Mouse (Mus musculus) spleen, adult 2 months (tissue): ENCODE data around the gene Eif5a. TPM values are rescaled to one million over a fixed set of nuclear protein-coding genes. Genes with fewer than 3 reads are reported as not detected.

Source experiments
- DNase-seq, 2 experiments: peaks; one replicate each; pipeline versions ENCODE4 v3.0.0 to v3.0.0-alpha.2; 2012 to 2021; ENCODE audit warnings: low spot score in 2 of 2, low read depth in 1 of 2
- H3K27ac ChIP-seq: fragments of 200-500 bp; 2 replicates; pipeline ENCODE4 v1.5.1; 2012; ENCODE audit warnings: low read length, inconsistent platforms; ENCODE audit not compliant: insufficient read depth
- H3K27me3 ChIP-seq: fragments of 200-500 bp; 2 replicates; pipeline ENCODE4 v1.6.1; 2012; ENCODE audit warnings: mild to moderate bottlenecking, moderate library complexity, low read length, inconsistent platforms; ENCODE audit not compliant: control insufficient read depth, insufficient read depth
- H3K36me3 ChIP-seq: fragments of 200-500 bp; 2 replicates; pipeline ENCODE4 v1.6.1; 2012; ENCODE audit warnings: mild to moderate bottlenecking, low read length, inconsistent platforms; ENCODE audit not compliant: control insufficient read depth, insufficient read depth
- H3K4me1 ChIP-seq: fragments of 200-500 bp; 2 replicates; pipeline ENCODE4 v1.6.1; 2011; ENCODE audit warnings: inconsistent platforms; ENCODE audit not compliant: control insufficient read depth, insufficient read depth, insufficient read length
- H3K4me3 ChIP-seq: fragments of 200-500 bp; 2 replicates; pipeline ENCODE4 v1.5.1; 2011; ENCODE audit warnings: mild to moderate bottlenecking, inconsistent platforms; ENCODE audit not compliant: insufficient read depth, insufficient read length; ENCODE audit errors: extremely low read depth
- CTCF ChIP-seq: fragments of 200-500 bp; IDR thresholded peaks from 2 replicates; pipeline ENCODE4 v1.5.1; 2011; ENCODE audit warnings: mild to moderate bottlenecking, inconsistent platforms; ENCODE audit not compliant: insufficient read depth, insufficient read length, insufficient replicate concordance; ENCODE audit errors: extremely low read depth
- POLR2A ChIP-seq: fragments of 200-500 bp; IDR thresholded peaks from 2 replicates; pipeline ENCODE4 v1.6.1; 2011; ENCODE audit warnings: low read depth, low read length, inconsistent platforms
- whole genome bisulfite sequencing: fragments of 180-500 bp; shearing (Covaris S2); methylation state at CpG from one replicate; pipeline ENCODE4 v1.1.7; 2018; 5-methylcytosine and 5-hydroxymethylcytosine counted together
- polyA plus RNA-seq: library from polyadenylated mRNA; depleted of rRNA; stranded (reverse); fragments of >200 nt; gene quantifications from 2 replicates; pipeline ENCODE4 v1.2.3, GENCODE M21; 2012

Eif5a gene
- polyA plus RNA-seq, 1 experiment, result 219 TPM

GRCm38 (mm10) chr11:69953267-69953915 lies 31.6 kb upstream of the Eif5a start:
- Histone ChIP-seq H3K4me3 (no peak overlapping the region), H3K4me1 (peaks cover 4% of the 10 kb centered on the region; the same call in 1 of the 2 replicates), H3K27ac (no peak overlapping the region), H3K36me3 (no peaks in the 10 kb centered on the region), H3K27me3 (peaks cover 2% of the 10 kb centered on the region)
- no peak for DNase-seq
- 58% methylated on average over 11 of the region's 11 CpGs for WGBS
- TF ChIP-seq POLR2A (no peak), CTCF (no peak)

- peaks cover 4% of the 10 kb centered on the region for H3K27me3 ChIP-seq
- no peak for DNase-seq
- 59% methylated on average over 1 of the region's 1 CpGs for WGBS
These were observed 30.5 kb upstream of the Eif5a start for GRCm38 (mm10) chr11:69952274-69952673.

GRCm38 (mm10) chr11:69950807-69951459 lies 29.2 kb upstream of the Eif5a start:
- H3K4me3 ChIP-seq, result no peak overlapping the region
- DNase-seq, result no peak
- no peak overlapping the region for H3K27ac ChIP-seq
- peaks cover 4% of the 10 kb centered on the region; the same call in 1 of the 2 replicates for H3K4me1 ChIP-seq
- no peaks in the 10 kb centered on the region for H3K36me3 ChIP-seq
- 49% methylated on average over 4 of the region's 4 CpGs for WGBS
- H3K27me3 ChIP-seq, result peaks cover 4% of the 10 kb centered on the region
- peak; percentile 5; the same call in 1 of the 2 replicates for TF ChIP-seq CTCF
- TF ChIP-seq POLR2A, result no peak

More at GRCm38 (mm10) chr11:69952274-69952673, 30.5 kb upstream of the Eif5a start:
- Histone ChIP-seq H3K36me3 (no peaks in the 10 kb centered on the region), H3K4me1 (peaks cover 4% of the 10 kb centered on the region; the same call in 1 of the 2 replicates), H3K4me3 (no peak overlapping the region), H3K27ac (no peak overlapping the region)
- TF ChIP-seq POLR2A, result no peak
- no peak for TF ChIP-seq CTCF

GRCm38 (mm10) chr11:69948763-69949150 lies 27.0 kb upstream of the Eif5a start:
- H3K27ac ChIP-seq, result no peak overlapping the region
- DNase-seq, result peak; percentile 73 to 80
- H3K4me1 ChIP-seq, result peaks cover 4% of the 10 kb centered on the region; the same call in 1 of the 2 replicates
- WGBS, result 1% methylated on average over 14 of the region's 14 CpGs
- peak overlapping the region; percentile 5; the same call in 1 of the 2 replicates for H3K4me3 ChIP-seq
- peaks cover 2% of the 10 kb centered on the region; the same call in 1 of the 2 replicates for H3K27me3 ChIP-seq
- H3K36me3 ChIP-seq, result no peaks in the 10 kb centered on the region
- TF ChIP-seq POLR2A (no peak), CTCF (peak; percentile 95)

- H3K27ac ChIP-seq, result no peak within 1 kb of the TSS; the same call in 1 of the 2 replicates
- DNase-seq, result peak in 1 of 2 experiments; percentile 83
- H3K36me3 ChIP-seq, result no peaks in the 10 kb centered on the region
- WGBS, result 2% methylated on average over 34 of the region's 34 CpGs
- peaks cover 2% of the 10 kb centered on the region; the same call in 1 of the 2 replicates for H3K27me3 ChIP-seq
- peaks cover 4% of the 10 kb centered on the region; the same call in 1 of the 2 replicates for H3K4me1 ChIP-seq
- peak within 1 kb of the TSS; percentile 35 for H3K4me3 ChIP-seq
- TF ChIP-seq CTCF (no peak), POLR2A (no peak)
These were observed 26.5 kb upstream of the Eif5a start, which contains the start of gene Slc2a4 for GRCm38 (mm10) chr11:69948066-69948762. Slc2a4 (minus strand) TSS chr11:69948188.

- TF ChIP-seq CTCF (no peak), POLR2A (no peak)
- H3K4me1 ChIP-seq, result peaks cover 4% of the 10 kb centered on the region; the same call in 1 of the 2 replicates
- peak overlapping the region; percentile 35; the same call in 1 of the 2 replicates for H3K4me3 ChIP-seq
- WGBS, result 26% methylated on average over 29 of the region's 29 CpGs
- H3K36me3 ChIP-seq, result no peaks in the 10 kb centered on the region
- no peak for DNase-seq
- peaks cover 2% of the 10 kb centered on the region; the same call in 1 of the 2 replicates for H3K27me3 ChIP-seq
- H3K27ac ChIP-seq, result no peak overlapping the region; the same call in 1 of the 2 replicates
These were observed 25.7 kb upstream of the Eif5a start for GRCm38 (mm10) chr11:69947337-69948065.
